Mouse (Mus musculus) cortical plate, adult 2 months (tissue): ENCODE measurements around the gene Hs6st1.

Experiments used
- CTCF ChIP-seq: fragments of 200-500 bp; IDR thresholded peaks from 2 replicates; pipeline ENCODE4 v1.5.1; 2011; ENCODE audit warnings: mild to moderate bottlenecking, control low read depth, low read length; ENCODE audit not compliant: insufficient read depth; ENCODE audit errors: extremely low read depth
- POLR2A ChIP-seq: fragments of 200-500 bp; IDR thresholded peaks from 2 replicates; pipeline ENCODE4 v1.6.1; 2011; ENCODE audit warnings: mild to moderate bottlenecking, low read length, control low read depth; ENCODE audit not compliant: insufficient read depth; ENCODE audit errors: extremely low read depth

DNA sequence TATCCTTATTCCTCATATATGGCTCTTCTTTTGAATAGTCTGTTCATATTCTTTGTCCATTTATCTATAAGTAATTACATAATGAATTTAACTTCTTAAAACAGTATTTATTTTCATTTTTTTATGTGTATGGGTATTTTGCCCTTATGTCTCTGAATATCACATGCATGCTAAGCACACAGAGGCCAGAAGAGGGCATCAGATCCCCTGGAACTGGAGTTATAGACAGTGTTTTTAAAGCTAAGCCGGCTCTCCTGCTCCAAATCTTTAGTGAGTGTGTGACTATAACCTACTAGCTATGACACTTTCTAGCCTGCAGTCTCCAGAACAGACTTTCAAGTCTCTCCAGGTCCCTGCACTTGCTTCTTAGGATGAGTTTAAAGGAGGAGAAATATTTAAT lies 76.8 kb downstream of the Hs6st1 start:
- TF ChIP-seq CTCF (peak; percentile 54), POLR2A (no peak)
